Mouse (Mus musculus) common myeloid progenitor, adult 5-6 weeks (primary cell): ENCODE measurements at regions not wholly inside any gene's neighbourhood (a gene's known extent, or its start where the extent isn't known, plus 50 kb on each side); places are given as distances from the start of the nearest gene placed in this dataset.
"Not testable (repeated sequence)": the region's sequence is repeated elsewhere in the genome, so short reads cannot be mapped to it uniquely, and the experiment has no call there.

Experiments used
- ATAC-seq: replicated peaks from 2 replicates; pipeline ENCODE4 v1.8.0; 2016; ENCODE audit warnings: low read depth, mild to moderate bottlenecking, moderate TSS enrichment, inconsistent platforms; ENCODE audit not compliant: poor library complexity, severe bottlenecking

GRCm38 (mm10) chr6:109125447-109125846, 297.0 kb downstream of the Edem1 start:
- ATAC-seq = no peak

- ATAC-seq = no peak
These were observed 298.8 kb downstream of the Edem1 start for GRCm38 (mm10) chr6:109127203-109127602.

GRCm38 (mm10) chr6:109146111-109146510, 317.7 kb downstream of the Edem1 start:
- ATAC-seq = no peak

- ATAC-seq = no peak
These were observed 320.6 kb downstream of the Edem1 start for GRCm38 (mm10) chr6:109149043-109149442.

- peak; percentile 65 for ATAC-seq
These were observed 321.8 kb downstream of the Edem1 start for GRCm38 (mm10) chr6:109150023-109150911.

GRCm38 (mm10) chr6:109150912-109151256, 322.4 kb downstream of the Edem1 start:
- no peak for ATAC-seq

- peak; percentile 89 for ATAC-seq
These were observed 325.2 kb downstream of the Edem1 start for GRCm38 (mm10) chr6:109153624-109154023.

- no peak for ATAC-seq
These were observed 331.1 kb downstream of the Edem1 start for GRCm38 (mm10) chr6:109159561-109159960.

- no peak for ATAC-seq
These were observed 339.0 kb downstream of the Edem1 start for GRCm38 (mm10) chr6:109167439-109167838.

- ATAC-seq = no peak
These were observed 343.8 kb downstream of the Edem1 start for GRCm38 (mm10) chr6:109172104-109172850.

- ATAC-seq = no peak
These were observed 344.6 kb downstream of the Edem1 start for GRCm38 (mm10) chr6:109173015-109173414.

- ATAC-seq = no peak
These were observed 348.4 kb downstream of the Edem1 start for GRCm38 (mm10) chr6:109176876-109177275.

- no peak for ATAC-seq
These were observed 354.4 kb downstream of the Edem1 start for GRCm38 (mm10) chr6:109182878-109183277.

GRCm38 (mm10) chr6:109193061-109193460, 364.6 kb downstream of the Edem1 start:
- not testable (repeated sequence) for ATAC-seq

GRCm38 (mm10) chr6:109193603-109194002, 365.2 kb downstream of the Edem1 start:
- no peak for ATAC-seq

GRCm38 (mm10) chr6:109209699-109210098, 381.3 kb downstream of the Edem1 start:
- ATAC-seq = no peak

GRCm38 (mm10) chr6:109230391-109230790, 401.9 kb downstream of the Edem1 start:
- no peak for ATAC-seq

GRCm38 (mm10) chr6:109233426-109233825, 405.0 kb downstream of the Edem1 start:
- ATAC-seq = no peak

GRCm38 (mm10) chr6:109245666-109246065, 417.2 kb downstream of the Edem1 start:
- no peak for ATAC-seq

- not testable (repeated sequence) for ATAC-seq
These were observed 418.1 kb downstream of the Edem1 start for GRCm38 (mm10) chr6:109246510-109246909.
